Mouse (Mus musculus) stomach, embryonic 16.5 days (tissue): Measurements from ENCODE around the gene Cep97. TPM values are rescaled to one million over a fixed set of nuclear protein-coding genes. Genes with fewer than 3 reads are reported as not detected.

Experiments
- ATAC-seq: fragments of 200-750 bp; cut with Nextera tagmentation; 2 replicates; pipeline ENCODE4 v1.8.0; 2017; ENCODE audit warnings: moderate number of reproducible peaks, moderate TSS enrichment; ENCODE audit not compliant: insufficient read depth, low FRiP score
- H3K27ac ChIP-seq: fragments of 300-500 bp; sonication (generic); 2 replicates; pipeline ENCODE4 v1.5.1; 2014; ENCODE audit warnings: low read length
- H3K27me3 ChIP-seq: fragments of 300-500 bp; sonication (generic); 2 replicates; pipeline ENCODE4 v1.6.1; 2014; ENCODE audit warnings: low read length, control low read depth, mixed read lengths; ENCODE audit not compliant: control insufficient read depth, insufficient read depth
- H3K36me3 ChIP-seq: fragments of 300-500 bp; sonication (generic); 2 replicates; pipeline ENCODE4 v1.6.1; 2014; ENCODE audit warnings: low read length; ENCODE audit not compliant: control insufficient read depth, insufficient read depth
- H3K4me1 ChIP-seq: fragments of 300-500 bp; sonication (generic); 2 replicates; pipeline ENCODE4 v1.6.1; 2014; ENCODE audit warnings: low read length, control low read depth, mixed read lengths; ENCODE audit not compliant: control insufficient read depth, insufficient read depth
- H3K4me2 ChIP-seq: fragments of 300-500 bp; sonication (generic); 2 replicates; pipeline ENCODE4 v1.6.1; 2014; ENCODE audit warnings: low read depth, low read length, mixed read lengths
- H3K4me3 ChIP-seq: fragments of 300-500 bp; sonication (generic); replicated peaks from 2 replicates; pipeline ENCODE4 v1.5.1; 2014; ENCODE audit warnings: mild to moderate bottlenecking, low read length
- H3K9ac ChIP-seq: fragments of 300-500 bp; sonication (generic); 2 replicates; pipeline ENCODE4 v1.6.1; 2014; ENCODE audit warnings: low read length
- H3K9me3 ChIP-seq: fragments of 300-500 bp; sonication (generic); replicated peaks from 2 replicates; pipeline ENCODE4 v1.6.1; 2016; ENCODE audit warnings: low read length, control low read depth; ENCODE audit not compliant: control insufficient read depth
- WGBS: fragments of 180-500 bp; shearing (Covaris S2); extraction: QIAGEN DNeasy Blood & Tissue Kit; methylation state at CpG from one replicate; pipeline ENCODE4 v1.1.7; 2014; 5-methylcytosine and 5-hydroxymethylcytosine counted together
- polyA plus RNA-seq: library from polyadenylated mRNA; unstranded; fragments of >200 nt; fragmentation: Nextera tagmentation; extraction: Ambion mirVana; gene quantifications from 2 replicates; pipeline ENCODE4 v1.2.1, GENCODE M21; 2015

Cep97 gene
- polyA plus RNA-seq, result 6.8 TPM in 2 replicates

- no peaks in the 10 kb centered on the region for H3K27me3 ChIP-seq
- H3K4me3 ChIP-seq, result peak within 1 kb of the TSS; percentile 90
- H3K9me3 ChIP-seq, result no peaks in the 10 kb centered on the region
- peak within 1 kb of the TSS; percentile 71 for H3K4me2 ChIP-seq
- WGBS, result under 1% methylated on average over 24 of the region's 24 CpGs
- peak within 1 kb of the TSS; percentile 83 for H3K9ac ChIP-seq
- H3K36me3 ChIP-seq, result no peaks in the 10 kb centered on the region
- H3K4me1 ChIP-seq, result no peaks in the 10 kb centered on the region
- peak within 1 kb of the TSS; percentile 46; the same call in 1 of the 2 replicates for H3K27ac ChIP-seq
- ATAC-seq, result peak; percentile 98
These were observed at the start of gene Cep97 for GRCm38 (mm10) chr16:55934453-55935037. Gene Cep97, minus strand, starts transcription at chr16:55934855.

GRCm38 (mm10) chr16:55974903-55975285 is 40.2 kb upstream of the Cep97 start:
- Histone ChIP-seq H3K4me1 (peaks cover 20% of the 10 kb centered on the region), H3K27me3 (no peaks in the 10 kb centered on the region), H3K36me3 (peaks cover 17% of the 10 kb centered on the region; the same call in 1 of the 2 replicates), H3K4me2 (peak overlapping the region; percentile 85), H3K9ac (peak overlapping the region; percentile 97), H3K4me3 (peak overlapping the region; percentile 99), H3K27ac (peak overlapping the region; percentile 90), H3K9me3 (no peaks in the 10 kb centered on the region)
- ATAC-seq, result 0 out of 2 replicates have a peak, but pooled peaks have one; percentile 15
- 3% methylated on average over 14 of the region's 14 CpGs for WGBS

- H3K4me1 ChIP-seq, result peaks cover 25% of the 10 kb centered on the region
- peak; percentile 93 for ATAC-seq
- H3K9me3 ChIP-seq, result no peaks in the 10 kb centered on the region
- H3K36me3 ChIP-seq, result peaks cover 17% of the 10 kb centered on the region; the same call in 1 of the 2 replicates
- no peaks in the 10 kb centered on the region for H3K27me3 ChIP-seq
- H3K27ac ChIP-seq, result peak overlapping the region; percentile 90
- peak overlapping the region; percentile 99 for H3K4me3 ChIP-seq
- peak overlapping the region; percentile 85 for H3K4me2 ChIP-seq
- H3K9ac ChIP-seq, result peak overlapping the region; percentile 97
- WGBS, result under 1% methylated on average over 55 of the region's 55 CpGs
These were observed 39.7 kb upstream of the Cep97 start for GRCm38 (mm10) chr16:55974256-55974902.

GRCm38 (mm10) chr16:55973431-55974255 is 39.0 kb upstream of the Cep97 start, which contains the start of gene Zbtb11:
Gene Zbtb11, plus strand, starts transcription at chr16:55973883.
- under 1% methylated on average over 81 of the region's 86 CpGs for WGBS
- H3K27me3 ChIP-seq, result no peaks in the 10 kb centered on the region
- peak within 1 kb of the TSS; percentile 99 for H3K4me3 ChIP-seq
- H3K36me3 ChIP-seq, result peaks cover 19% of the 10 kb centered on the region
- H3K27ac ChIP-seq, result peak within 1 kb of the TSS; percentile 90
- peak within 1 kb of the TSS; percentile 85 for H3K4me2 ChIP-seq
- peak within 1 kb of the TSS; percentile 97 for H3K9ac ChIP-seq
- H3K9me3 ChIP-seq, result no peaks in the 10 kb centered on the region
- peak; percentile 97 for ATAC-seq
- peaks cover 26% of the 10 kb centered on the region for H3K4me1 ChIP-seq

DNA sequence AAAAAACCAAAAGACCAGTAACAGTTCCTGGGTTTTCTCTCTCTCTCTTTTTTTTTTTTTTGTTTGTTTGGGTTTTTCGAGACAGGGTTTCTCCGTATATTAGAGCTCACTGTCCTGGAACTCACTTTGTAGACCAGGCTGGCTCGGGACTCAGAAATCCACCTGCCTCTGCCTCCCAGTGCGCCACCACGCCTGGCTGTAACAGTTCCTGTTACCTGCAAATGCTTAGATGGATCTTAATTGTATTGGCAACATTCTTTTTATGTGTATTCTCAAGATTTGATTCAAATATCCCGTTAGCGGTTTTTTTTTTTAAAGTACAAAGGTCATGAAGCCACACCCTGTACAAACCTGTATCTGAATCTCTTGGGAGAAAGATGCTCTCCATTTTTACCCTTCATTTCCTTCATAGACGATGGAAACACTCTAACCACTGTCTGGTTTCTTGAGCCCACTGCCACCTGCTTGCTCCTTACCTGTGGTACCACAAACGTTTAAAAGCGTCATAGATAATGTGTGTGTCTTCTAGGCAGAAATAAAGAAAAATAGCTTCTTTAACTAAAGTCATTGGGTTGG is 38.1 kb upstream of the Cep97 start:
- Histone ChIP-seq H3K36me3 (peaks cover 22% of the 10 kb centered on the region), H3K9ac (peak overlapping the region; percentile 64)
- no peak for ATAC-seq

GRCm38 (mm10) chr16:55971735-55972615 is 37.3 kb upstream of the Cep97 start:
- Histone ChIP-seq H3K4me2 (no peak overlapping the region), H3K27me3 (no peaks in the 10 kb centered on the region), H3K4me1 (peaks cover 37% of the 10 kb centered on the region), H3K36me3 (peaks cover 22% of the 10 kb centered on the region), H3K9me3 (no peaks in the 10 kb centered on the region), H3K9ac (no peak overlapping the region), H3K4me3 (no peak overlapping the region), H3K27ac (no peak overlapping the region)
- no peak for ATAC-seq
- 78% methylated on average over 6 of the region's 6 CpGs for WGBS

More for the DNA sequence above, 38.1 kb upstream of the Cep97 start:
- H3K27ac ChIP-seq, result peak overlapping the region; percentile 72
- H3K4me2 ChIP-seq, result peak overlapping the region; percentile 67
- WGBS, result 48% methylated on average over 10 of the region's 10 CpGs
- H3K4me1 ChIP-seq, result peaks cover 33% of the 10 kb centered on the region
- H3K9me3 ChIP-seq, result no peaks in the 10 kb centered on the region
- H3K27me3 ChIP-seq, result no peaks in the 10 kb centered on the region
- H3K4me3 ChIP-seq, result peak overlapping the region; percentile 99

GRCm38 (mm10) chr16:55970416-55970815 is 35.8 kb upstream of the Cep97 start:
- 92% methylated on average over 5 of the region's 5 CpGs for WGBS
- no peak for ATAC-seq

DNA sequence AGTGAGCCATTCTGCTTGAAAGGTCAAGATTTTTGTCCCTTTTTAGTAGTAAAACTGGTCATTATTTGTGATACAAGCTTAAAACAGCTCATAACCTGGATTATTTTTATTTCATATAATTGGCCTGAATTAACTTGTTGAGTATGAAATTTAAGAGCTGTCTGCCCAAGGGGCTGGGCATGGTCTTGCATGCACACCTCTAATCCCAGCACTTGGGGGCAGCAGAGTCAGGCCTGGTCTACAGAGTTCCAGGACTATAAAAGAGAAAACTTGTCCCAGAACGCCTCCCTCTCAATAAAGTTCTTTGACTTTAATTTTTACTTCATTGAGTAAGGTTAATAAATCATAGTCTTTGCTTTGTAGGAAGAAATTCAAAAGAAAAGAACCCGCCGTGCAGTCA is 34.5 kb upstream of the Cep97 start:
- no peaks in the 10 kb centered on the region for H3K27me3 ChIP-seq
- H3K27ac ChIP-seq, result no peak overlapping the region
- H3K4me3 ChIP-seq, result no peak overlapping the region
- ATAC-seq, result no peak
- H3K4me2 ChIP-seq, result no peak overlapping the region
- no peak overlapping the region for H3K9ac ChIP-seq
- no peaks in the 10 kb centered on the region for H3K9me3 ChIP-seq
- peaks cover 30% of the 10 kb centered on the region for H3K4me1 ChIP-seq
- 73% methylated on average over 3 of the region's 3 CpGs for WGBS
- peaks cover 22% of the 10 kb centered on the region for H3K36me3 ChIP-seq

More at GRCm38 (mm10) chr16:55970416-55970815, 35.8 kb upstream of the Cep97 start:
- Histone ChIP-seq H3K4me2 (no peak overlapping the region), H3K4me1 (peaks cover 35% of the 10 kb centered on the region), H3K9me3 (no peaks in the 10 kb centered on the region), H3K36me3 (peaks cover 22% of the 10 kb centered on the region), H3K27me3 (no peaks in the 10 kb centered on the region), H3K9ac (no peak overlapping the region), H3K4me3 (no peak overlapping the region), H3K27ac (no peak overlapping the region)
